In the genomic region with DNA sequence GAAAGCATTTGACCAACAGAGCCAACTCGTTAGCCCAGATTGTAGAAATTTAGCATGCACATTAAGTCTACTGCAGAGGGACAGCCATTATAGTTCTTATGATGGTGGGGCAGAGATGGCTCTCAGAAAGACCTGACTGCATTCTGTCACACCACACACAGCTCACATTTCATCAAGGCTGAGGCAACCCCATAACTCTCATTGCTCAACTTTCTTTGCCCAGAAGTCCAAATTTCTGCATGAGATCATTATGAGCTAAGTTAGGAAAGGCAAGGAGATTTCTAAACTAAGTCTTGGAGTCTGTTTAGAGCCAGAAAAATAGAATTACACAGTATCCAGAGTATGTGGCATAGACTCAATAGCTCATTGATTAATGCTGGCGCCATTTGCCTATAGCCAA, we compare ENCODE assay signal across 25 mouse cellular contexts. TPM values are rescaled to one million over a fixed set of nuclear protein-coding genes. Genes with fewer than 3 reads are reported as not detected.
DNase-seq lines count a peak whose midpoint lies in the region; ATAC-seq and TF ChIP-seq lines count a peak whose summit lies in the region.
"Had no signal": no experiment of that assay in that cellular context is flagged by ENCODE, and none has a peak within 500 bp of the region (broad histone marks: within the 10 kb centered on the region; RNA-seq: fewer than 3 reads in every experiment).

No protein-coding gene starts in this region.

- H3K9me3 ChIP-seq in heart, embryonic 11.5 days (replicated peaks; ENCODE audit: control insufficient read depth, low read length), result no peaks in the 10 kb centered on the region
- H3K9me3 ChIP-seq: embryonic facial prominence, embryonic 10.5 days; forebrain, embryonic 15.5 days; heart, embryonic 12.5 days; hindbrain, embryonic 13.5 days; kidney, embryonic 15.5 days; limb, embryonic 12.5 days; liver, embryonic 13.5 days; midbrain, embryonic 13.5 days had no signal

- no peaks in the 10 kb centered on the region for H3K4me1 ChIP-seq in heart, embryonic 11.5 days (ENCODE audit: control insufficient read depth, insufficient read depth, low read length)
- no peaks in the 10 kb centered on the region for H3K4me1 ChIP-seq in lung, adult 2 months (ENCODE audit: control insufficient read depth, insufficient read depth, low read length)
- peaks cover 7% of the 10 kb centered on the region for H3K4me1 ChIP-seq in brown adipose tissue, adult 24 weeks (ENCODE audit: control insufficient read depth, insufficient read depth, insufficient read length, low read length)
- H3K4me1 ChIP-seq: embryonic facial prominence, embryonic 10.5 days; forebrain, embryonic 15.5 days; heart, embryonic 12.5 days; hindbrain, embryonic 13.5 days; kidney, embryonic 15.5 days; limb, embryonic 12.5 days; liver, embryonic 13.5 days; midbrain, embryonic 13.5 days had no signal

- no peak for TF ChIP-seq CTCF in lung, adult 2 months (IDR thresholded peaks at IDR 0.05; ENCODE audit: insufficient read depth, low read length)
- TF ChIP-seq CTCF in left cerebral cortex, adult 2 months (IDR thresholded peaks at IDR 0.05), result no peak

- 89% methylated on average over 2 of the region's 2 CpGs for WGBS in heart, embryonic 11.5 days (ENCODE audit: insufficient replicate concordance)
- 86% methylated on average over 2 of the region's 2 CpGs for WGBS in lung, adult 2 months

- H3K4me3 ChIP-seq in heart, embryonic 11.5 days (ENCODE audit: low read depth, low read length), result no peak overlapping the region
- H3K4me3 ChIP-seq in lung, adult 2 months (replicated peaks; ENCODE audit: extremely low read depth, low read depth, low read length), result no peak overlapping the region
- no peak overlapping the region for H3K4me3 ChIP-seq in brown adipose tissue, adult 24 weeks (ENCODE audit: insufficient read depth, low read depth, low read length)
- no peak overlapping the region for H3K4me3 ChIP-seq in left cerebral cortex, adult 2 months
- H3K4me3 ChIP-seq: embryonic facial prominence, embryonic 10.5 days; forebrain, embryonic 15.5 days; heart, embryonic 12.5 days; hindbrain, embryonic 13.5 days; kidney, embryonic 15.5 days; limb, embryonic 12.5 days; liver, embryonic 13.5 days; midbrain, embryonic 13.5 days had no signal

- H3K27me3 ChIP-seq in heart, embryonic 11.5 days (ENCODE audit: control insufficient read depth, insufficient read depth, low read length), result no peaks in the 10 kb centered on the region
- H3K27me3 ChIP-seq: forebrain, embryonic 15.5 days; heart, embryonic 12.5 days; hindbrain, embryonic 13.5 days; kidney, embryonic 15.5 days; limb, embryonic 12.5 days; liver, embryonic 13.5 days; midbrain, embryonic 13.5 days had no signal

- H3K36me3 ChIP-seq in heart, embryonic 11.5 days (ENCODE audit: control insufficient read depth, insufficient read depth, low read length), result no peaks in the 10 kb centered on the region
- H3K36me3 ChIP-seq: embryonic facial prominence, embryonic 10.5 days; forebrain, embryonic 15.5 days; heart, embryonic 12.5 days; hindbrain, embryonic 13.5 days; kidney, embryonic 15.5 days; limb, embryonic 12.5 days; liver, embryonic 13.5 days; midbrain, embryonic 13.5 days had no signal

- peak; percentile 85 for DNase-seq in heart, adult 11 months
- DNase-seq in lung, postnatal 10 days, result peak; percentile 17
- DNase-seq in lung, adult 2 months, result no peak
- no peak for DNase-seq in left cerebral cortex, adult 2 months (ENCODE audit: extremely low spot score in 1 of 2, low spot score in 2 of 2)
- no peak for DNase-seq in ovary, adult 18-20 months (ENCODE audit: low spot score)
- DNase-seq: cerebellum, adult 11 months; cerebellum, adult 9-11 months; gastrocnemius, postnatal 25 days; heart, postnatal 14 days; kidney, adult 11 months; kidney, postnatal 36 days; layer of hippocampus, postnatal 36 days; liver, embryonic 13.5 days; lung, embryonic 14.5 days; right cerebral cortex, postnatal 14 days; spleen, adult 18-20 months had no signal

- no peak overlapping the region for H3K27ac ChIP-seq in heart, embryonic 11.5 days (ENCODE audit: low read depth, low read length)
- H3K27ac ChIP-seq in brown adipose tissue, adult 24 weeks (replicated peaks; ENCODE audit: low read depth, low read length), result peak overlapping the region; percentile 95
- H3K27ac ChIP-seq in left cerebral cortex, adult 2 months, result no peak overlapping the region
- H3K27ac ChIP-seq: embryonic facial prominence, embryonic 10.5 days; forebrain, embryonic 15.5 days; hindbrain, embryonic 13.5 days; kidney, embryonic 15.5 days; limb, embryonic 12.5 days; liver, embryonic 13.5 days; midbrain, embryonic 13.5 days had no signal

- no peak for TF ChIP-seq POLR2A in lung, adult 2 months (IDR thresholded peaks at IDR 0.05; ENCODE audit: borderline replicate concordance, extremely low read depth, low read depth, low read length)

- intact Hi-C loops in left cerebral cortex, adult 2 months (cut with DNase I), result no loop called here

- H3K4me2 ChIP-seq in heart, embryonic 11.5 days, result no peak overlapping the region
- H3K4me2 ChIP-seq: forebrain, embryonic 15.5 days; heart, embryonic 12.5 days; hindbrain, embryonic 13.5 days; kidney, embryonic 15.5 days; limb, embryonic 12.5 days; liver, embryonic 13.5 days; lung, embryonic 14.5 days; midbrain, embryonic 13.5 days had no signal

- ATAC-seq in heart, embryonic 11.5 days (replicated peaks; ENCODE audit: insufficient number of reproducible peaks, low FRiP score, low TSS enrichment), result no peak
- ATAC-seq: forebrain, embryonic 15.5 days; midbrain, embryonic 13.5 days had no signal

- H3K9ac ChIP-seq in heart, embryonic 11.5 days (ENCODE audit: low read depth, low read length), result no peak overlapping the region
- H3K9ac ChIP-seq: forebrain, embryonic 15.5 days; heart, embryonic 12.5 days; hindbrain, embryonic 13.5 days; kidney, embryonic 15.5 days; limb, embryonic 12.5 days; liver, embryonic 13.5 days; lung, embryonic 14.5 days; midbrain, embryonic 13.5 days had no signal

RNA-seq across cellular contexts. Expression of a gene that starts 59.0 kb away (rescaled TPM):
- 14.4 and 14.8 TPM in 2 replicates for polyA plus RNA-seq in heart, embryonic 11.5 days (2014; fragmentation: Nextera tagmentation; extraction: Ambion mirVana)
- polyA plus RNA-seq in lung, adult 2 months (2012; rRNA removed), result 13.6 and 16.4 TPM in 2 replicates
- 26.4 and 30.0 TPM in 2 replicates for polyA plus RNA-seq in brown adipose tissue, adult 24 weeks (2012; ENCODE audit: insufficient read depth, insufficient read length, missing spikeins)
- total RNA-seq in left cerebral cortex, adult 2 months (2021), result 1 to 10 TPM; 6.1 to 6.8 TPM

Comparison
In these comparisons a context has a peak if more than half of its experiments do, and no peak if none do; other contexts are left out.
1. DNase-seq: peak in heart, adult 11 months (single experiment) and lung, postnatal 10 days (single experiment); none in lung, adult 2 months (single experiment), left cerebral cortex, adult 2 months (0 of 2) and ovary, adult 18-20 months (single experiment).